Mouse (Mus musculus) fat pad, adult 2 months (tissue): ENCODE results near the gene Zfp36l1.
A peak's percentile ranks its signal among the peaks of the same experiment; 100 is the strongest.

Experiments
- DNase-seq: peaks from one replicate; pipeline ENCODE4 v3.0.0-alpha.2; 2011; ENCODE audit warnings: low read depth, low spot score; ENCODE audit errors: extremely low read depth

Gene Zfp36l1

DNA sequence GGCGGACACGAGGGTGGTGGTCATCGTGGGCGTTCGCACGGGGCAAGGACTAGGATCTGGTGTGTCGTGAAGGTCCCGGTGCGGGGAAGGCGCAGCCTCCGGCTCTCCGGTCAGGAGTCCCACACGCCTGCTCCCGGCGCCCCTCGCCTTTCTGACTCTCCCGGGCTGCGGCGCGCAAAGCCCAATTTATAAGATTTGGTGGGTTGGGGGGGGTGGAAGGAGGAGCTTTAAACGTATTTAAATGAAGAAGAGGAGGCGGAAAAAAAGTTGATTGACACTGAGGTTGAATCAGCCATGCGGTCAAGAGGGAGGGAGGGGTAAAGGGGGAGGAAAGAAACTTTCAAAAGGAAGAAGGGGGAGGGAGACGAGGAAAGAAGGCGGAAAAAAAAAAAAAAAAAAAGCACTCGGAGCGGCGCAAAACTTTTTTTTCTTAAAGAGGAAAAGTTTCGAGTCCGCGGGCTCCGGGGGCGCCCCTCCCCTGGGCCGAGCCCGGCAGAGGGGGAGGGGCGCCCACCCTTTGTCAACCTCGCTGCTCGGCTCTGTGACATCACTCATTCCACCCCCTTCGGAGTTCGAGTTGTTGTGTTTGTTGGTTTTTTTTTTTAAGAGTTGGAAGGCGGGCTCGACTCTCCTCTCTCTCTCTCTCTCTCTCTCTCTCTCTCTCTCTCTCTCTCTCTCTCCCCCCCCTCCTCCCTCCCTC is at the start of gene Zfp36l1:
TSS of gene Zfp36l1 (minus strand) at position 162 of the 700 bp plus-strand sequence.
- DNase-seq = peak; percentile 85

DNA sequence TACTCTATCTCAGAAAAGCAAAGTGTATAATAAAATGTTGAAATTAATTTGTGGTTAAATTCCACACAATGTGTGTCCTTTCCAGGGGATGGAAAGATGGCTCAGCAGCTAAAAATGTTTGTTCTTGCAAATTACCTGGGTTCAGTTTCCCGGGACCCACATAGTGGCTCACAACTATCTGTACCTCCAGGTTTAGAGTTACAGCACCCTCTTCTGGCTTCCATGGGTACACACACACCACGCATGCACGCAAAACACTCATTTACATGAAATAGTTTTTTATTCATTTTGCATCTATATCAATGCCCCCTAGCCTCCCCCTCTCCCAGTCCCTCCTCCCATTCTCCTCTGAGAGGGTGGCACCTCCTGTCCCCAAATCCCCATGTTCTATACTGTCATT is 49.6 kb upstream of the Zfp36l1 start:
- DNase-seq = no peak

DNA sequence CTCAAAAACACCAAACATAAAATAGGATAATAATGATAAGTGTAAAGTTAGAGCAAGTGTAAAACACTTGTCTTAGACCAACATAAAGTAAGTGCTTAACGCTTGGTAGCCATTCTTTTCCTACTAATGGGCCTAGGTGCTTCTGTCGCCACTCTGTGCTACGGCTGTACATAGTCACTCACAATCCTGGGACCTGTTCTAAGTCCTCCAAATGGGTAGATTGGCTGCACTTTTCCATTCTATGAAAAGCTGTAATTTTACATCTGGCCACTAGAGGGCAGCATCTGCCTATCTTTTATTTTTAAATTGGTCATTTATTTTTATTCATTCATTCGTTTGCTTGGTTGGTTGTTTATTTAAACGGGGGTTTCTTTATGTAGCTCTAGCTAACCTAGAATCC is 44.9 kb upstream of the Zfp36l1 start:
- DNase-seq = no peak

DNA sequence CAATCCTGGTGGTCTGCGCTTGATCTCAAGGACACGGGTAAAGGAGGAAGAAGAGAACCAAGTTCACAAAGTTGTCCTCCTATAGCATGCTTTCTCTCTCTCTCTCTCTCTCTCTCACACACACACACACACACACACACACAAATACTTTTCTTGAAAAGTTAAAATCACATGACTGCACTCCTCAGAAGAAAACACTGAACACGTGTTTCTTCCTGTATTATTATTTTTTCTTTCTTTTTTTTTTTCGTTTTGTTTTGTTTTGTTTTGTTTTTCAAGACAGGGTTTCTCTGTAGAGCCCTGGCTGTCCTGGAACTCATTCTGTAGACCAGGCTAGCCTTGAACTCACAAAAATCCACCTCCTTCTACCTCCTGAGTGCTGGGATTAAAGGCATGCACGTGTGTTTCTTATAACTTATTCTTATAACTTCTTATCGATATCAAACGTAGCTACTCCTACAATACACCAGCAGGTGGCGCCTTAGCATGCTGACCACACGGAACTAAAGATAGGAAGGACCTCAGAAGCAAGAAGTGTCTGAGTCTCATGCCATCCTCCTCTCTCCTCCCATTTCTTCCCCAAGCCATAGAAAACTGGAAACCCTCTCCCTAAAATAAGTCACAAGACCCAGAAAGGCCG is 41.0 kb upstream of the Zfp36l1 start:
- no peak for DNase-seq

DNA sequence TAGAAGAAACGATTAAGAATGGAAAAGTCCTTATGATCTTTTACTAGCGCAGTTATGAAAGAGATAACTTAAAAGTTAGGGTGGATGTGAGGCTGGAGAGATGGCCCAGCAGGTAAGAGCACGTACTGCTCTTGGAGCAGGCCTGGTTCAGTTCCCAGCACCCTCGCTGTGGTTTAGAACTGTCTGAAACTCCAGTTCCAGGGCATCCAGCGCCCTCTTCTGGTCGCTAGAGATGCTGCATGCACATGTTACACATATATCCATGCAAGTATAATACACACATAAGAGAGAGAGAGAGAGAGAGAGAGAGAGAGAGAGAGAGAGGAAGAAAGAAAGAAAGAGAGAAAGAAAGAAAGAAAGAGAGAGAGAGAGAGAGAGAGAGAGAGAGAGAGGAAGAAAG is 40.3 kb upstream of the Zfp36l1 start:
- DNase-seq = no peak

DNA sequence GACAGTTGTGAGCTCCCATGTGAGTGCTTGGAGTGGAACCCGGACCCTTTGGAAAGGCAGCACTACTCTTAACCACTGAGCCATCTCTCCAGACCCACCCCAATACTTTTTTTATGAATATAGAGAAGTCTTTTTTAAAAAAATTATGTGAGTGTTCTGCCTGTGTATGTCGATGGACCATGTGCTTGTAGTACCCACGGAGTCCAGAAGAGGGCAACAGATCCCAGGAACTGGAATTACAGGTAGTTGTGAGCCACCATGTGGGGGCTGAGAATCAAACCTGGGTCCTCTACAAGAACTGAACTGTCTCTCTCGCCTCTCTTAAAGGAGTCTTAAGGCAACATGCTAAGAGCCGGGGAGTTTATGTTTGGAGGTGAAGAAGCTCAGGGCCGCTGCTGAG is 39.0 kb upstream of the Zfp36l1 start:
- no peak for DNase-seq

DNA sequence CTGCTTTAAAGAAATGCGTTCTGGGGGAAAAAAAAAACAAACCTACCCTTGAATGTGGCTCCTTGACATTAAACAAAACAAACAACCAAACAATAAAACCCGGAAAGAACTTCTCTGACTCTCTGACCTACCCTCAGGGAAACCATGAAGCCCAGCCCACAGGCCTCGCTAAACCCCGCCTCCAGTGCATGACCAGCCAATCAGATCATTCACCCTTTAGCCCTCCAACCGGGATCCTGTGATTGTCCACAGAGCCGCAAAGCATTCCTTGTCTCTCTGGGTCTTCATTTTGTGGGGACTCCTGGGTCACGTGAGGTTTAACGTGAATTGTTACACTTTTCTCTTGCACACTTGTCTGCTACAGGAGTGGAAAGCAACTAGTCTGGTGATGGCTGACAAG is 37.8 kb upstream of the Zfp36l1 start:
- no peak for DNase-seq

DNA sequence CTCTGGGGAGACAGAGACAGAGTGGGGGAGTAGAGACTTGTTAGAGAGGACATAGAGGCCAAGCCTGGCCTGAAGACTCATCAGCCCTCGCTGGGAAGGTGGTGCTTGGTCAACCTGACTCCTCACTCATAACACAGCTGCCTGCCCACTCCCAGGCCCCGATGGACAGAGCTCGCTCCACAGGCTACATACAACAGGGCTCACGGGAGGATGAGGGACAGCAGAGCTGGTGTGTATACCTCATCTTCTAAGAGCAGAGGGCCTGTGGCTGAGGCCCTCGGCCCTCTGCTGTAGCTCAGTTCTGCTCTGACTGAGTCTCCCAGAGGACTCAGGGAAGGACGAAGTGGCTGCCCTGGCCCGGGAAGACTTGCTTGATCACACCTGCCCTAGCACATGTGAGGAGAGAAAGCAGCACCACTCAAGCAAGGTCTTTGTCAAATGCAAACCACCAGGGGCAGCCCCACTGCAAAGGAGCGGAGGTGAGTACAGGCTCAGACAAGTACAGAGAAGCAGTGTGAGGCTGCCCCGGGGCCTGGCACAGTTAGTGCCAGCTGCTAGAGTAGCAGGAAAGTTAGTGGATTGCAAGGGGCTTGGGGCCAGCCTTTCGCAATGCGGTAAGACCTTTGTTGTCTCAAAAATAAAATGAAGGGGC is 34.9 kb upstream of the Zfp36l1 start:
- peak; percentile 96 for DNase-seq

DNA sequence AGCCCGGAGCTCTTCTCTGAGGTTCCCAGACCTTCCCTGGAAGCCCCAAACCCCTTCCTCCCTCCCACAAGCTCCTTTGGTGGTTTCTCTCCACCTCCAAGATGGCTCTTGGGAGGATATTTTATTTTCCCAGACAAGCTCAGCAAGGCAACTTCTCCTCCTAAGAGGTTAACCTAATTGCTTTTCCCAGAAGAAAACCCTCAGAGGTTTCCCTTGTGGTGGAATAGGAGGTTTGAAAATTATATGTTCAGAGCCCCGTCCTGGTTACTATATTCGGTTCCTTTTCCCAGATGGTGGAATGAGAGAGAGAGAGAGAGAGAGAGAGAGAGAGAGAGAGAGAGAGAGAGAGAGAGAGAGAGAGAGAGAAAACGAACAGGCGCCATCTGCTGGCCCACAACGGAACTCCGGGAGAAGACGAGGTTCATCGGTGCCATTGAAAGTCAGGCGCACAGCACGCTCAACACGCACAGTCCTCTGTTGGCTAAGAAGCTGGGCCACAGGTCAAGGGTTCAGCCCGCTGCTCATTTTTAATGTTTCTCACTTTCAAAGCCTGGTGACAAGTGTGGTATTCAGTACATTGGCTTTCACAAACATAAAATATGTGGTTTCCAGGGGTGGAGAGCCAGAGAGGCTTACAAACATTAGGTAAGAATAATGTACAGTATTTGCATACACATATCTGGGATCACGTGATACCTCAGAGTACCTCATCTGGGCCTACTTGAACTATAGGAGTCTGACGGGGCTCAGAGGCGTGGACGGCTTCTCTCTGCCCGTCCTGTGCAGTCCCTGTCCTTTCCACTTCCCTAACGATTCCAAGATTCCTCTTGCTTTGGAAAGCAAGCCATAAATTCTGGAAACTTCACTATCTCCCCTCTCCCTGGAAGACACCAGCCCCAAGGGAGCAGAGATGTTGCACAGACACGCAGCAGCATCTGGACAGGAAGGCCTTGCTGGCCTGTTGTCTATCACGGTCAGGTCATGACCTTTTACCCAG is 33.7 kb upstream of the Zfp36l1 start:
- no peak for DNase-seq

DNA sequence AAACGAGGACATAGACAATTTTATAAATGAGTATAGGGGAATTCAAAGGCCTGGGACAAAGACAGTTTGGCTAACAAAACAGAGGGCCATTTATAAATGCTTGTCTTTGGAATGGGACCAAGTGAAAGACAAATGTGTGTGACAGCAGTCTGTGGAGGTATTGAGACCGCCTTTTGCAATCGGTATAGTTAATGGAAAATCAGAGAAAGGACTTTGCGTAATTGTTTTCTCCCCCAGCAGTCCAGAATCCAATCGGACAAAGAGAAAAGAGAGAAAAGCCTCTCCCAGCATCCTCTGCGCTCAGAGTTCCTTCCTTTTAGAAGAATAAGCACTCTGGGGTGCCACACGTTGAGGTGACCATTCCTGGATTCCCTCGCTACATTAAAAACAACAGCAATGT is 32.6 kb upstream of the Zfp36l1 start:
- DNase-seq = no peak

DNA sequence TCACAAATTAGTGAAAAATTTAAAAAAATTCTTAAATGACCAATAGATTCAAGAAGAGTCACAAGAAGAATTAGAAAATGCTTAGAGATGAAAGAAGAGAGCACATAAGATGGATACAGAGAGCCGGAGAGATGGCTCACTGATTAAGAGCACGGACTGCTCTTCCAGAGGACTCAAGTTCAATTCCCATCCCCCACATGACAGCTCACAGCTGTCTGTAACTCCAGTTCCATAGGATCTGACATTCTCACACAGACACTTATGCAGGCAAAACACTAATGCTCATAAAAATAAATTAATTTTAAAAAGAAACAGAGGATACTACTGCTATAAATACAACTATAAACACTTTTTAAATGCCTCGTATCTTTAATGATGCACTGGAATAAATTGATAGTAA is 32.0 kb upstream of the Zfp36l1 start:
- DNase-seq = no peak

DNA sequence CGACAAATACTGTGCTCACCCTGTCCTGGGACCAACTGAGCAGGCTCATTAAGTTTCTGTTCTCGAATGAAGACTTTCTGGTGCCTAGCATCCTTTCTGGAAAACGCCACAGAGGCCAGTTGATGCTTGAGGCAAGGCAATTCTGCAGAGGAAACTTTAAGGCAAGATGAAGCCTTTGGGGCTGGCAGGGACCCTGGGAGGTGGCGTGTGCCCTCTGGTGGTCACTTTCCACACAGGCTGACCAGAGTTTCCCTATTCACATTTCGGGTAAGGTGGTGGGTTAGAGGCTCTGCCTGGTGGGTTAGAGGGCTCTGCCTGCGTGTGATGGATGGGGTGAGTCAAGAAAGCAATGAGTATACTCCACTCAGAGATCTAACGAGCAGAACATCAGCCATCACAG is 28.7 kb upstream of the Zfp36l1 start:
- DNase-seq = no peak

DNA sequence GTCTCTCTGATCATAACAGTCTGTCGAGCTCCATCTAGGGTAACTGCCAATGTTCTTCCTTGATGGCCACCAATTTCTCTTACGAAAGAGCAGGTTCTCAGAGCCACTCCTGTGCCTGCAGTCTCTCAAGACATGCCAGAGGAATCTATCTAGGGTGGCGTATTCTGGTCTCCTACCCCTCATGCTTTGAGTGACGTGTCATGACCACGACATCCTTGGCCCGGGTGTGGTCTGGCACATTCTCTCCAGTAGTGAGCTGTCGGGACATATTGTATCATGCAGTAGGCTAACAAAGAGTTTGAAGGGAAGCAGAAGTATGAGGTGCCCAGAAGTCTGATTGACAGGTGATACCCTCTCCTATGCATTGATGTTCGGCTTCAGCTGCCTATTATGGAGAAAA is 28.2 kb upstream of the Zfp36l1 start:
- DNase-seq = no peak

DNA sequence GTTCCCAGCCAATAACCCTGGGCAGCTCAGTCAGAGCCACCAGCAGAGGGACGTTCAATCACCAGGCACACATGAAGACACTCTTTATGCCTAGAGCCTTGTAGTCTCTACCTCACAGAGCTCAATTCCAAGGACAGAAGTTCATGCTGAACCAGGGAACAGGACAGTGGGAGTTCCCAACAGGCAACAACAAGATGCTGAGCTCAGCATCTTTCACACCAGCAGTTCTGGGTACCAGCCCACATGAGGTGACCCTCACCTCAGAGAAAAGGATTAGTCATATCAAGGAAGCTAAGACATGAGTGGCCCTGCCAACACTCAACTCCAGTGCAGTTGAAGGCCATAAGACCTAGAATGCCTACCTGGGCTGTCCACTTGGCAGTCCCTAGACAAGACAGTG is 24.9 kb upstream of the Zfp36l1 start:
- DNase-seq = no peak

DNA sequence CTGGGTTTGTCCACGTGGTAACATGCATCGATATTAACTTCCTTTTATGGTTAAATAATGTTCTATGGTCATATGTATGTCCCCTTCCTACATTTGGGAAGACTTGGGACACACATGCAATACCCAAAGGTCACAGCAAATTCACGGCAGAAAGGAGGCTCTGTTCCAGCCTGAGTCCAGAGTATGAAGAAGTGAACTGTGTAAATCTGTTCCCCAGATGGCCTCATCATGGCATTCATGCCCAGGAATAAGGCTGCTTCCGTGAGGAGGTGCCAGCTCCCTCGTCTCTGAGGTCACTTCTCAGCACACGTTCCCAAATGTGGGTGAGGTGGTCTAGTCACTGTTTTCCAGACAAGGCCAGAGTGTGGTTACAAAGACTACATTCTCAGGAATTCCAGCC is 24.4 kb upstream of the Zfp36l1 start:
- no peak for DNase-seq

DNA sequence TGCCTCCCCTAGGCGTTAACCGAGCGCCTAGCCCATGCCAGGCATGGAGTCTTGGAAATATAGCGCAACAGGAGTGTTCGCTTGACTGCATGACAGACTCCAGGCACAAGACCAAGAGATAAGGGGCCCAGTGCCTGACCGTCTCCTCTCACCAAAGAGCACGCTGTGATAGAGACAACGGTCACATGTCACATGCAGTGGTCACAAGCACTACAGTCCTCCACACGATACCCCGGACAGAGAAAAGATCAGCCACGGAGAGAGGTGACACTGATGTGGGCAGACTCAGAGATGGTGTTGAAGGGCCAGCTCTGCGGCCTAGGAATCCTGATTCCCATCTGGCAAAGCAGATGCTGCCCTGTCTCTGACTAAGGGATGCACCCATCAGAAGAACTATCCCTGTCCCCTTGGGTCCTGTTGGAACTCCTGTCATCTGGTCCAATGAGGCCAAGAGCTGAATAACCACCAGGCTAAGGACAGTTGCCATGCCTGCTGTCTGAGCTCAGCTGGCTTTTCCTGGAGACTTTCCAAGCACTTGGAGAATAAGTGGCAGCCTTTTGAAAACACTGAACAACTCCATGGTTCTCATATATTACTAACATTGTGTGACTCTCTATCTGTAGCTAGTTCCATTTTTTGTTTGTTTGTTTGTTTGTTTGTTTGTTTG is 23.6 kb upstream of the Zfp36l1 start:
- DNase-seq = no peak

DNA sequence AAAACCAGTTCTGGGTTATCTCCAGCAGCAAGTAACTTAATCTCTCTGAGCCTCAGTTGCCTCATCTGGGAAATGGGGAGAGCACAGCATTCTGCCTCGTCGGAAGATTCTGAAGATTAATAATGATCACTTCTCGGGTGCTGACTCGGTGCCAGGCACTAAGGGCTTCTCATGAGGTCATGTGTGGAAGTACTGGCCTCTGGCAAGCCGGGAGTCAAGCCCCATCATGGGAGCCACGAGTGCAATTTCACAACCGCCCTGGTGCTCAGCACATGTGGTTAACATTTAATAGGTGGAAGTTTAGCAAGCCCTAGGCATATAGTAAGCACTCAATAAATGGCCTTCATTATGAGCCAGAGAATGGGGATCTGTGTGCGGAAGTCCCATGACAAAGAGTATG is 22.4 kb upstream of the Zfp36l1 start:
- peak; percentile 68 for DNase-seq

DNA sequence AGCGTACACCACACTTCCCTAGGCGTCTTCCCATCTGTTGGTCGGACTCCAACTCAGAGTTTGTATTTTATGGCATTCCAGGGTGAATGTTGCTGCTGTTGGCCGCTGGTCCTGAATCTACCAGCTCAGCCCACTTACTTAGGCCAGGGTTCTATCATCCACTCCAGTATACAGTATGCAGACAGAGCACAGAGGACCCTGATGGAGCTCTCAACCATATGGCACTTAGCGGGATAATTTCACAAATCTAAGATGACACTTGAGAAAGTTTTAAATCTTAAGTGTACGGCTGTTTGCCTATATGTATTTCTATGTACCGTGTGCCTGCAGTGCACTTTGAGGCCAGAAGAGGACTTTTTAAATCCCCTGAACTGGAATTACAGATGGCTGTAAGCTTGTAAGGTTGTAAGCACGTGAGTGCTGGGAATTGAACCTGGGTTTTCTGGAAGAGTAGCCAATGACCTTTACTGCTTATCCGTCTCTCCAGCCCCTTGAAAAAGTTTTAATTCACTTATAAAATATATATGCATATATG is 20.3 kb upstream of the Zfp36l1 start:
- DNase-seq = no peak

DNA sequence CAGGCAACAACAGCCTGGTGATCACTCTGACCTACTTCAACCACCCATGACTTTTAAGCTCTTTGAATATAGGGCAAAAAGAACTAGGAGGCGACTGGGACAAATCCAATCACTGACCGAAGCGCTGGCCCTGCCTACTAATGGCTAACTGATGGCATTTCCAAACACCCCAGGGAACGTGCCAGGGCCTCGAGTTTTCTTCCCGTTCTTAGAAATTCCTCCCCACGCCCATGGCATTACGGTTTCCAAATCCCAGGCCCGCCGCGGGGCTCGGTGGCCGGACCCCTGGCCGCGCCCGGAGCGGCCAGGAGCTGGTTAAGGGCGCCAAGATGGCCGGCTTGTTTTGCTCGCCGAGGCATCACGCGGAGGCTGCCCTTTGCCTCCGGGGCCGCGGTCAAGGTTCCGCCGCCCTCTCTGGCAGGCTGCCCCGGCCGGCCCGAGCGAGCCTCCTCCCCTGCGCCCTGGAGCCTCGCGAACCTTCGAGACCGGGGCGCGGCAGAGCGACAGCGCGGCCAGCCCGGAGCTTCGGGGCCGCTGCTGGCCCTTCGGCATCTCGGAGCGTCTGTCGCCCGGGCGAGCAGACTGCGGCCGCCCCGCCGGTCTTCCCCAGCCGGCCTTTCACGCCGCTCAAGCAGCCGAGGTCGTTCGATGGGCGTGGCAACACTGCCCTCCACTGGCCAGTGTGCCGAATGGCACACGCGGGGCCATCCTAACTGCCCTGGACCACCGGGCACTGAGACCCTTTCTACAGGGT is 19.6 kb upstream of the Zfp36l1 start:
- DNase-seq = no peak
